Mouse (Mus musculus): ENCODE results near the gene Ush2a. TPM values are rescaled to one million over a fixed set of nuclear protein-coding genes. Genes with fewer than 3 reads are reported as not detected.

The Ush2a gene
- polyA plus RNA-seq, 1 experiment from 2014 or later, result 0.12 TPM

- no peak for ATAC-seq (replicated peaks; ENCODE audit: low FRiP score)
These were observed 381.3 kb downstream of the Ush2a start for GRCm38 (mm10) chr1:188643156-188643555.

GRCm38 (mm10) chr1:188653001-188653400 lies 391.2 kb downstream of the Ush2a start:
- Histone ChIP-seq H3K27me3 (ENCODE audit: control insufficient read depth, insufficient read depth, low read length) (no peaks in the 10 kb centered on the region; the same call in 1 of the 2 replicates), H3K4me3 (ENCODE audit: low read depth, low read length) (no peak overlapping the region), H3K9ac (ENCODE audit: low read length) (no peak overlapping the region), H3K4me1 (replicated peaks; ENCODE audit: control insufficient read depth, insufficient read depth, low read length) (no peaks in the 10 kb centered on the region), H3K36me3 (ENCODE audit: control insufficient read depth, insufficient read depth, low read length) (no peaks in the 10 kb centered on the region), H3K4me2 (ENCODE audit: low read depth, low read length, severe bottlenecking) (no peak overlapping the region), H3K27ac (ENCODE audit: low read depth, low read length) (no peak overlapping the region), H3K9me3 (ENCODE audit: control insufficient read depth, low read length) (no peaks in the 10 kb centered on the region)
- DNase-seq (ENCODE audit: low spot score), result no peak
- no peak for ATAC-seq (replicated peaks; ENCODE audit: low FRiP score)
- 91% methylated on average over 3 of the region's 3 CpGs for WGBS

More at GRCm38 (mm10) chr1:188643156-188643555, 381.3 kb downstream of the Ush2a start:
- H3K4me2 ChIP-seq (ENCODE audit: low read depth, low read length, severe bottlenecking), result no peak overlapping the region
- WGBS, result 80% methylated on average over 3 of the region's 3 CpGs
- H3K4me1 ChIP-seq (replicated peaks; ENCODE audit: control insufficient read depth, insufficient read depth, low read length), result no peaks in the 10 kb centered on the region
- no peak overlapping the region for H3K27ac ChIP-seq (ENCODE audit: low read depth, low read length)
- no peaks in the 10 kb centered on the region for H3K27me3 ChIP-seq (ENCODE audit: control insufficient read depth, insufficient read depth, low read length)
- H3K9me3 ChIP-seq (ENCODE audit: control insufficient read depth, low read length), result no peaks in the 10 kb centered on the region
- no peak for DNase-seq (ENCODE audit: low spot score)
- H3K9ac ChIP-seq (ENCODE audit: low read length), result no peak overlapping the region
- no peaks in the 10 kb centered on the region for H3K36me3 ChIP-seq (ENCODE audit: control insufficient read depth, insufficient read depth, low read length)
- H3K4me3 ChIP-seq (ENCODE audit: low read depth, low read length), result no peak overlapping the region

GRCm38 (mm10) chr1:188656121-188656520 lies 394.3 kb downstream of the Ush2a start:
- no peak for DNase-seq (ENCODE audit: low spot score)
- Histone ChIP-seq H3K27me3 (ENCODE audit: control insufficient read depth, insufficient read depth, low read length) (no peaks in the 10 kb centered on the region; the same call in 1 of the 2 replicates), H3K9ac (ENCODE audit: low read length) (no peak overlapping the region), H3K4me3 (ENCODE audit: low read depth, low read length) (no peak overlapping the region), H3K4me1 (replicated peaks; ENCODE audit: control insufficient read depth, insufficient read depth, low read length) (peaks cover 15% of the 10 kb centered on the region), H3K27ac (ENCODE audit: low read depth, low read length) (no peak overlapping the region), H3K9me3 (ENCODE audit: control insufficient read depth, low read length) (no peaks in the 10 kb centered on the region), H3K36me3 (ENCODE audit: control insufficient read depth, insufficient read depth, low read length) (no peaks in the 10 kb centered on the region), H3K4me2 (ENCODE audit: low read depth, low read length, severe bottlenecking) (no peak overlapping the region)
- WGBS, result 46% methylated on average over 12 of the region's 12 CpGs
- no peak for ATAC-seq (replicated peaks; ENCODE audit: low FRiP score)

GRCm38 (mm10) chr1:188659159-188659558 lies 397.3 kb downstream of the Ush2a start:
- ATAC-seq (replicated peaks; ENCODE audit: low FRiP score) (no peak), DNase-seq (ENCODE audit: low spot score) (no peak)
- no peak overlapping the region for H3K4me2 ChIP-seq (ENCODE audit: low read depth, low read length, severe bottlenecking)
- H3K27me3 ChIP-seq (ENCODE audit: control insufficient read depth, insufficient read depth, low read length), result no peaks in the 10 kb centered on the region; the same call in 1 of the 2 replicates
- WGBS, result 6% methylated on average over 3 of the region's 3 CpGs
- no peaks in the 10 kb centered on the region for H3K9me3 ChIP-seq (ENCODE audit: control insufficient read depth, low read length)
- no peaks in the 10 kb centered on the region for H3K36me3 ChIP-seq (ENCODE audit: control insufficient read depth, insufficient read depth, low read length)
- no peak overlapping the region for H3K4me3 ChIP-seq (ENCODE audit: low read depth, low read length)
- peaks cover 18% of the 10 kb centered on the region for H3K4me1 ChIP-seq (replicated peaks; ENCODE audit: control insufficient read depth, insufficient read depth, low read length)
- no peak overlapping the region for H3K9ac ChIP-seq (ENCODE audit: low read length)
- H3K27ac ChIP-seq (ENCODE audit: low read depth, low read length), result no peak overlapping the region

DNA sequence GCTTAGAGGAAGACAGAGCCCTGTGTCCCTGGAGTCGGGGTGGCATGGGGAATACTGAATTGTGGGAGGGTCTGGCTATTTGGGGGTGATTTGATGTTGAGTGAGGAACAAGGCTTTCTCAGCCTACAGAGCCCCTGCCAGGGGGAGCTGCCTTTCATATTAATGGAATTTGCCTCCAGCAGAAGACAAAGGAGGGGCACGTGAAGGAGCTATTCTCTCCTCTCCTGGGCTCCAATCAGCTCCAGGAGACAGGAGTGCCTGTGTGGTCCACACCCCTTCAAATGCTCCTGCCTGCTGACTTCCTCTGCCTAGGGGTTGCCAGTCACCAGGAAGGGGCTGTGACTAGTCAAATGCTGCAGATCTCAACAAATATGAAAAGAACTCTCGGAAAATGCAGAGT lies 398.5 kb downstream of the Ush2a start:
- Histone ChIP-seq H3K4me1 (replicated peaks; ENCODE audit: control insufficient read depth, insufficient read depth, low read length) (peaks cover 18% of the 10 kb centered on the region), H3K4me2 (ENCODE audit: low read depth, low read length, severe bottlenecking) (peak overlapping the region; percentile 49), H3K27ac (ENCODE audit: low read depth, low read length) (peak overlapping the region; percentile 61; the same call in 1 of the 2 replicates), H3K27me3 (ENCODE audit: control insufficient read depth, insufficient read depth, low read length) (no peaks in the 10 kb centered on the region; the same call in 1 of the 2 replicates), H3K9ac (ENCODE audit: low read length) (peak overlapping the region; percentile 27; the same call in 1 of the 2 replicates), H3K4me3 (ENCODE audit: low read depth, low read length) (peak overlapping the region; percentile 21; the same call in 1 of the 2 replicates), H3K36me3 (ENCODE audit: control insufficient read depth, insufficient read depth, low read length) (no peaks in the 10 kb centered on the region), H3K9me3 (ENCODE audit: control insufficient read depth, low read length) (no peaks in the 10 kb centered on the region)
- 1% methylated on average over 3 of the region's 3 CpGs for WGBS
- ATAC-seq (replicated peaks; ENCODE audit: low FRiP score), result peak; percentile 89
- peak; percentile 72 for DNase-seq (ENCODE audit: low spot score)

- Histone ChIP-seq H3K9me3 (ENCODE audit: control insufficient read depth, low read length) (no peaks in the 10 kb centered on the region), H3K9ac (ENCODE audit: low read length) (peak overlapping the region; percentile 27; the same call in 1 of the 2 replicates), H3K36me3 (ENCODE audit: control insufficient read depth, insufficient read depth, low read length) (no peaks in the 10 kb centered on the region), H3K4me1 (replicated peaks; ENCODE audit: control insufficient read depth, insufficient read depth, low read length) (peaks cover 18% of the 10 kb centered on the region), H3K27me3 (ENCODE audit: control insufficient read depth, insufficient read depth, low read length) (no peaks in the 10 kb centered on the region; the same call in 1 of the 2 replicates), H3K4me2 (ENCODE audit: low read depth, low read length, severe bottlenecking) (peak overlapping the region; percentile 49), H3K4me3 (ENCODE audit: low read depth, low read length) (peak overlapping the region; percentile 21; the same call in 1 of the 2 replicates), H3K27ac (ENCODE audit: low read depth, low read length) (peak overlapping the region; percentile 61; the same call in 1 of the 2 replicates)
- ATAC-seq (replicated peaks; ENCODE audit: low FRiP score) (peak; percentile 76), DNase-seq (ENCODE audit: low spot score) (peak; percentile 75)
- under 1% methylated on average over 8 of the region's 8 CpGs for WGBS
These were observed 399.1 kb downstream of the Ush2a start for GRCm38 (mm10) chr1:188660882-188661281.

- no peak overlapping the region for H3K27ac ChIP-seq (ENCODE audit: low read depth, low read length)
- no peaks in the 10 kb centered on the region for H3K27me3 ChIP-seq (ENCODE audit: control insufficient read depth, insufficient read depth, low read length)
- H3K9ac ChIP-seq (ENCODE audit: low read length), result no peak overlapping the region
- no peak for ATAC-seq (replicated peaks; ENCODE audit: low FRiP score)
- H3K36me3 ChIP-seq (ENCODE audit: control insufficient read depth, insufficient read depth, low read length), result no peaks in the 10 kb centered on the region
- no peaks in the 10 kb centered on the region for H3K4me1 ChIP-seq (replicated peaks; ENCODE audit: control insufficient read depth, insufficient read depth, low read length)
- H3K9me3 ChIP-seq (ENCODE audit: control insufficient read depth, low read length), result no peaks in the 10 kb centered on the region
- no peak overlapping the region for H3K4me3 ChIP-seq (ENCODE audit: low read depth, low read length)
- no peak for DNase-seq (ENCODE audit: low spot score)
- H3K4me2 ChIP-seq (ENCODE audit: low read depth, low read length, severe bottlenecking), result no peak overlapping the region
- WGBS, result 84% methylated on average over 8 of the region's 8 CpGs
These were observed 405.6 kb downstream of the Ush2a start for GRCm38 (mm10) chr1:188667460-188667859.

DNA sequence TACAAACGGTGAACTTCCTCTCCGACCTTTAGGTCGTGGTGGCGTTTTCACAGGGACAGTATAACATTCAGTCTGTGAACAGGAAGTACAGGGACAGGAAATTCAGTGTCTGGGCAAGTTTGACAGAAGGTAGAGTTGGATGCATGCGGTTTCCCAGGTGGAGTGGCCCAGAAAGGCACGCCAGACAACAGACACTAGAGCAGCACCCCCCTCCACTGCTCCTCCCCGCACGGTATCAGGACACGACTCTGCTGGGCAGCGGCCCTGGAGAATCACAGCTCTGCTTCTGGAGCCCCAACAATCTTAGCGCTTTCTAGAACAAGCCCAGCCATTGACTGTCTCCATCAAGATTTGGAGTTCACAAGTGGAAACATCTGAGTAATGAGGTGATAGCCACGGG lies 406.7 kb downstream of the Ush2a start:
- DNase-seq (ENCODE audit: low spot score), result no peak
- H3K27ac ChIP-seq (ENCODE audit: low read depth, low read length), result no peak overlapping the region
- WGBS, result 89% methylated on average over 12 of the region's 12 CpGs
- no peak for ATAC-seq (replicated peaks; ENCODE audit: low FRiP score)
- H3K27me3 ChIP-seq (ENCODE audit: control insufficient read depth, insufficient read depth, low read length), result no peaks in the 10 kb centered on the region
- no peaks in the 10 kb centered on the region for H3K4me1 ChIP-seq (replicated peaks; ENCODE audit: control insufficient read depth, insufficient read depth, low read length)
- H3K4me3 ChIP-seq (ENCODE audit: low read depth, low read length), result no peak overlapping the region
- H3K4me2 ChIP-seq (ENCODE audit: low read depth, low read length, severe bottlenecking), result no peak overlapping the region
- H3K36me3 ChIP-seq (ENCODE audit: control insufficient read depth, insufficient read depth, low read length), result no peaks in the 10 kb centered on the region
- H3K9me3 ChIP-seq (ENCODE audit: control insufficient read depth, low read length), result no peaks in the 10 kb centered on the region
- no peak overlapping the region for H3K9ac ChIP-seq (ENCODE audit: low read length)

DNA sequence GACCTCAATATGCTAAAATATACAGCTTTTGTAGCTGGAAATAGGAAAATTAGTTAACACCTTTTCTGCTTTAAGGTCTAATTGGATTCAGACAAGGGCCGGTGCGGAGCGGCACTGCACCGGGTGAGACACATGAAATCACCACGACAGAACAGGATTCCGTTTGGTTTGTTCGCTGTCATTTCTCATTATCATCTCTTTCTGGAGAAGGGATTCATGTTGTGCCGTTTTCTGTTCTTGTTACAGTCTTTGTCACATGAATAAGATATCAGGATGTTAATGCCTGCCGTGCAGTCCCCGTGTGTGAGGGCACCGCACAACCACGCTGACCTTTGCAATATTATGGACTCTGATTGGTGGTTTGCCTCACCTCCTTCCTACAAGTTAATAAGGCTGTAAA lies 411.0 kb downstream of the Ush2a start:
- Histone ChIP-seq H3K9me3 (ENCODE audit: control insufficient read depth, low read length) (no peaks in the 10 kb centered on the region), H3K4me3 (ENCODE audit: low read depth, low read length) (no peak overlapping the region), H3K27ac (ENCODE audit: low read depth, low read length) (no peak overlapping the region), H3K36me3 (ENCODE audit: control insufficient read depth, insufficient read depth, low read length) (no peaks in the 10 kb centered on the region), H3K4me1 (replicated peaks; ENCODE audit: control insufficient read depth, insufficient read depth, low read length) (no peaks in the 10 kb centered on the region), H3K4me2 (ENCODE audit: low read depth, low read length, severe bottlenecking) (no peak overlapping the region), H3K27me3 (ENCODE audit: control insufficient read depth, insufficient read depth, low read length) (no peaks in the 10 kb centered on the region), H3K9ac (ENCODE audit: low read length) (no peak overlapping the region)
- 89% methylated on average over 12 of the region's 12 CpGs for WGBS
- DNase-seq (ENCODE audit: low spot score), result no peak
- no peak for ATAC-seq (replicated peaks; ENCODE audit: low FRiP score)

Data from forebrain, embryonic 11.5 days (tissue).